Mouse (Mus musculus) ES-Bruce4 (cell line): Measurements from ENCODE around the gene Maea.

Experiments used
- CTCF ChIP-seq: IDR thresholded peaks from one replicate; pipeline ENCODE4 v1.8.1; 2011; ENCODE audit warnings: low read depth, low read length
- POLR2A ChIP-seq: IDR thresholded peaks from one replicate; pipeline ENCODE4 v1.8.1; 2011; ENCODE audit warnings: low read length; ENCODE audit not compliant: insufficient read depth

GRCm38 (mm10) chr5:33337206-33337605, 1.9 kb downstream of the Maea start:
- TF ChIP-seq CTCF: no peak
- no peak for TF ChIP-seq POLR2A
